Mouse (Mus musculus) ES-E14 (cell line): ENCODE data around the gene Atxn7.

Source experiments
- HCFC1 ChIP-seq: IDR thresholded peaks from 2 replicates; pipeline ENCODE4 v1.6.1; 2012; ENCODE audit warnings: low read length, inconsistent platforms, borderline replicate concordance; ENCODE audit not compliant: insufficient read depth
- ZNF384 ChIP-seq: IDR thresholded peaks from 2 replicates; pipeline ENCODE4 v1.6.1; 2012; ENCODE audit warnings: low read depth, low read length, inconsistent platforms

DNA sequence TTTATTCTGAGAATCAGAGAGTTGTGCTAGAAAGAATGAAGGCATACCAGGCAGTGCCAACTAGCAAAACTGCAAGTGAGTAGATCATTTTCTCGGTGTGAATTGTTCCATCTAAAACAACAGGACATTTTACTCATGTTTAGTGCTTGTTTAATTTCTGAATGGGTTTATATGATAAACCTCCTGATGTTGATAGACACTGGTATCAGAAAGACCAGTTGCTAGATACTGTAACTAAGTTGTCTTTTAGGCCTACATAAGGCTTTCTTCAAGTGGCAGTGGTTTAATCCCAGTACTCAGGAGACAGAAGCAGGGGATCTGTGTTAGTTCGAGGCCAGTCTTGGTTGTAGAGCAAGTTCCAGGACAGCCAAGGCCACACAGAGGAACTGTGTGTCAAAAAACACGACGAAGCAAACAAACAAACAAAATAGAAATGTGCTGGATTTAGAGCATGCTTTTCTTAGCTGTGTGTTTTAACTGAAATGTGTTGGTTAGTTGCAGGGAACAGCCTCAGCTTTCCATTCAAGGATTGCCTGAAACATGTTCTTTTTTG lies 125.5 kb downstream of the Atxn7 start:
- TF ChIP-seq HCFC1 (no peak), ZNF384 (no peak)
